Mouse (Mus musculus): Measurements from ENCODE around the gene Diaph3. TPM values are rescaled to one million over a fixed set of nuclear protein-coding genes. Genes with fewer than 3 reads are reported as not detected.

Gene Diaph3
- 1 to 10 TPM; 3.6 to 4.2 TPM for total RNA-seq (2021)

- intact Hi-C loops (cut with DNase I): no loop called here
- DNase-seq (ENCODE audit: extremely low spot score in 1 of 2, low spot score in 2 of 2): peak; percentile 95 to 98
Measured at GRCm38 (mm10) chr14:87140963-87141486, at the start of gene Diaph3. Gene Diaph3 (minus strand): TSS chr14:87141235.

GRCm38 (mm10) chr14:87190685-87191084 lies 49.6 kb upstream of the Diaph3 start:
- intact Hi-C loops (cut with DNase I): no loop called here
- no peak for DNase-seq (ENCODE audit: extremely low spot score in 1 of 2, low spot score in 2 of 2)

- no peak for DNase-seq (ENCODE audit: extremely low spot score in 1 of 2, low spot score in 2 of 2)
- intact Hi-C loops (cut with DNase I): no loop called here
Measured at GRCm38 (mm10) chr14:87171577-87171976, 30.5 kb upstream of the Diaph3 start.

GRCm38 (mm10) chr14:87169151-87169550 lies 28.1 kb upstream of the Diaph3 start:
- DNase-seq (ENCODE audit: extremely low spot score in 1 of 2, low spot score in 2 of 2): no peak
- intact Hi-C loops (cut with DNase I): no loop called here

GRCm38 (mm10) chr14:87155621-87156238 lies 14.7 kb upstream of the Diaph3 start:
- no peak for DNase-seq (ENCODE audit: extremely low spot score in 1 of 2, low spot score in 2 of 2)
- intact Hi-C loops (cut with DNase I): no loop called here

GRCm38 (mm10) chr14:87149684-87150083 lies 8.6 kb upstream of the Diaph3 start:
- DNase-seq (ENCODE audit: extremely low spot score in 1 of 2, low spot score in 2 of 2): no peak
- intact Hi-C loops (cut with DNase I): no loop called here

- DNase-seq (ENCODE audit: extremely low spot score in 1 of 2, low spot score in 2 of 2): no peak
- intact Hi-C loops (cut with DNase I): no loop called here
Measured at GRCm38 (mm10) chr14:87146704-87147103, 5.7 kb upstream of the Diaph3 start.

GRCm38 (mm10) chr14:87145351-87145750 lies 4.3 kb upstream of the Diaph3 start:
- intact Hi-C loops (cut with DNase I): no loop called here
- no peak for DNase-seq (ENCODE audit: extremely low spot score in 1 of 2, low spot score in 2 of 2)

- intact Hi-C loops (cut with DNase I): no loop called here
- DNase-seq (ENCODE audit: extremely low spot score in 1 of 2, low spot score in 2 of 2): no peak
Measured at GRCm38 (mm10) chr14:87141777-87142176, 742 bp upstream of the Diaph3 start.

GRCm38 (mm10) chr14:87140327-87140962 lies 590 bp downstream of the Diaph3 start:
- DNase-seq (ENCODE audit: extremely low spot score in 1 of 2, low spot score in 2 of 2): no peak
- intact Hi-C loops (cut with DNase I): no loop called here

- intact Hi-C loops (cut with DNase I): no loop called here
- DNase-seq (ENCODE audit: extremely low spot score in 1 of 2, low spot score in 2 of 2): no peak
Measured at GRCm38 (mm10) chr14:87126076-87126639, 14.9 kb downstream of the Diaph3 start.

- intact Hi-C loops (cut with DNase I): no loop called here
- no peak for DNase-seq (ENCODE audit: extremely low spot score in 1 of 2, low spot score in 2 of 2)
Measured at GRCm38 (mm10) chr14:87125492-87125891, 15.5 kb downstream of the Diaph3 start.

- peak in 1 of 2 experiments; percentile 28 for DNase-seq (ENCODE audit: extremely low spot score in 1 of 2, low spot score in 2 of 2)
- intact Hi-C loops (cut with DNase I): no loop called here
Measured at GRCm38 (mm10) chr14:87123091-87123490, 17.9 kb downstream of the Diaph3 start.

- intact Hi-C loops (cut with DNase I): no loop called here
Measured at GRCm38 (mm10) chr14:87121868-87122267, 19.2 kb downstream of the Diaph3 start.

GRCm38 (mm10) chr14:87110634-87111033 lies 30.4 kb downstream of the Diaph3 start:
- intact Hi-C loops (cut with DNase I): no loop called here
- no peak for DNase-seq (ENCODE audit: extremely low spot score in 1 of 2, low spot score in 2 of 2)

More at GRCm38 (mm10) chr14:87121868-87122267, 19.2 kb downstream of the Diaph3 start:
- DNase-seq (ENCODE audit: extremely low spot score in 1 of 2, low spot score in 2 of 2): no peak

GRCm38 (mm10) chr14:87099380-87100088 lies 41.5 kb downstream of the Diaph3 start:
- intact Hi-C loops (cut with DNase I): no loop called here
- DNase-seq (ENCODE audit: extremely low spot score in 1 of 2, low spot score in 2 of 2): no peak

GRCm38 (mm10) chr14:87098093-87098492 lies 42.9 kb downstream of the Diaph3 start:
- no peak for DNase-seq (ENCODE audit: extremely low spot score in 1 of 2, low spot score in 2 of 2)
- intact Hi-C loops (cut with DNase I): no loop called here

- intact Hi-C loops (cut with DNase I): no loop called here
- DNase-seq (ENCODE audit: extremely low spot score in 1 of 2, low spot score in 2 of 2): no peak
Measured at GRCm38 (mm10) chr14:87091522-87091921, 49.5 kb downstream of the Diaph3 start.

GRCm38 (mm10) chr14:87091108-87091507 lies 49.9 kb downstream of the Diaph3 start:
- intact Hi-C loops (cut with DNase I): no loop called here
- no peak for DNase-seq (ENCODE audit: extremely low spot score in 1 of 2, low spot score in 2 of 2)

Measured in left cerebral cortex, postnatal 10 days (tissue).